Mouse (Mus musculus): ENCODE results near the gene Smtn.

Gene Smtn

DNA sequence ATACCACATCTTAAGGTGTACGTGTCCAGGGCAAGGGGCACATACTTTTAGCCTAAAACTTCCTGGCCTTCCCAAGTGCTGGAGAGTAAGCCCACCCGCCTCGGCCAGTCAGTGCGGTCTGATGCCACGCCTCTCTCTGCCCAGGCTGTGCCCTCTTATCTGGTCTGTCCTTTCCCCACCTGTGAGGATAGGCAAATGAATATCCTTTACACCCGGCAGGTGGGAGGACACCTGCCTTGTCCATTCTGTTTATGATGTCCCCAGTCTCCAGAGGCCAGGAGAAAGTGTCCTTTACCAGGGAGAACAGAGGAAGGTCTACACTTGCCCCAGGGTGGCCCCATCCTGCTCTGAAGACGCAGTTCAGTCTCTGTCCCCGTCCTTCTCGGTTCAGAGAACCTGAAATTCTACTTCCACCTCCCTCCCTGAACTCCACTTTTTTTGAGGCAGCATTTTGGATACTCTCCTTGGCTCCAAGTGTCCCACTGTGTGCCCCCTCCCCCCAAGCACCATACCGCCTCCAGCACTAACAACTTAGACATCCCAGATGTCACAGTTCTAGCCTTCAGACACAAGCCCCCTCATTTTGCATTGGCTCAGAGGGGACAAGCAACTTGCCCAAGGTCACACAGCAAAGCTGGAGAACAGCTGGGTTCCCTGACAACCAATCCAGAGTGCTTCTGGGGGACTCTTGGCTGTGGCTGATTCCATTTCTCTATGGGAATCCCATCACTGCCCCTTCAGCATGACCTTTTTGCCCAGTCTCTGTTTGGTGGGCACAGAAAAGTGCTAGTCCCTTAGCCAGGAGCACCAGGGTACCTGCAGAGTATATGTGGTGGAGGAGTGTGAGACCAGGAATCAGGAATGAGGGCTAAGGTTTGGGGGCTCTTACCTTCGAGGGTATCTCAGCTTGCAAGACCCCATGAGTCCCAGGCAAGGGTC is 36.4 kb downstream of the Smtn start:
- DNase-seq: no peak

DNA sequence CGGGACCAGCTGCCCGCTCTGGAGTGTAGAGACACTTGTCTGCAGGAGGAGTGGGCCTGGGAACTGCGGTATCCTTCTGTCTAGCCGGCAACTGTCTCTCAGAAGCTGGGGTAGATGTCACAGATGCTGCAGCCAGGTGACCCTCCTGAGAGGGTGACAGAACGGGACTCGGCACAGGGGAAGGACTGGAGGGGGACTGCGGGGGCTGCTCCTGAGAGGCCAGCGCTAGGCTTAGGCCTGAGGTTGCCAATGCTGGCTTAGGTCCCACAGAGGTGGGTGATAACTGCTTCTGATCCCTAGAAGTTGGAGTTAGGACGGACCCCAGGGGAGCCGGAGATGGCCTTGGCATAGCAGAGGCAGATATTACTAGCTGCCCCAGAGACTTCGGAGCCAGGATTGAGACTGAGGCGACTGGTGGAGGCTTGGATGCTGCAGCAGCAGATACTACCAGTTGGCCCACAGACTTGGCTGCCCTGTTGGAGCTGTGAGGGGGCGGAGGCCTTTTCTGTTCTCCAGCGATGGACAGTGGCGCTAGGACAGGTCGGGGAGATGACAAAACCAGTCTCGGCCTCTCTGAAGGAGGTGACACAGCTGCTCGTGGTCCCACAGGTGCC is 37.8 kb downstream of the Smtn start:
- no peak for DNase-seq

DNA sequence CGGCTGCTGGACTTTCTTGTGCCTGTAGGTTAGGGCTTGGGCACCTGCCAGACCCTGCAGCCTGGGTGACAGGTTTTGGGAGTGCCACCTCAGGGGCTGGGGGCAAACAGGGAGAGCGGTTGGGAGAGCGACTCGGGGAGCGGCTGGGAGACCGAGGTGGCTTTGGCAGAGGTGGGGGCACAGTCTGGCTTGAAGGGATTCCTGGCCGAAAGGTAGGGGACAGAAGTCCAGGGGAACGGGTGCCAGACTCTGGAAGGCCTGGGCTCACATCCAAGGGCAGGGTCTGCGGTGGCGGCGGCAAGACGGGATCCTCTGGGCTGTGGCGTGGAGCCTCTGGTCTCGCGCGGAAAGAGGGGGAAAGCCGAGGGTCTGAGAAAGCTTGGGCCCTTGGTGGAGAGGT is 38.4 kb downstream of the Smtn start:
- DNase-seq: no peak

DNA sequence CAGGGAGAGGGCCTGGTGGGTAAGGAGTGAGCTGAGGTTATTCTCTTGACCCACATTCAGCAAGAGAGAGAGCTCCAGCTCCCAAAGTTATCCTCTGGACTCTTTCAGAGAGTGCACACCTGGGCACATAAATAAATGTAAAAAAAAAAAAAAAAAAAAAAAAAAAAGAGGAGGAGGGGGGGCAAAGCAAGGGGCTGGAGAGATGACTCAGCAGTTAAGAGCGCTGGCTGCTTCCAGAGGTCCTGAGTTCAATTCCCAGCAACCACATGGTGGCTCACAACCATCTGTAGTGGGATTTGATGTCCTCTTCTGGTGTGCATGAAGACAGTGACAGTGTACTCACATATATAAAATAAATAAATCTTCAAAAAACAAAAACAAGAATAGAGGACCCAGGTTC is 43.1 kb downstream of the Smtn start:
- no peak for DNase-seq

DNA sequence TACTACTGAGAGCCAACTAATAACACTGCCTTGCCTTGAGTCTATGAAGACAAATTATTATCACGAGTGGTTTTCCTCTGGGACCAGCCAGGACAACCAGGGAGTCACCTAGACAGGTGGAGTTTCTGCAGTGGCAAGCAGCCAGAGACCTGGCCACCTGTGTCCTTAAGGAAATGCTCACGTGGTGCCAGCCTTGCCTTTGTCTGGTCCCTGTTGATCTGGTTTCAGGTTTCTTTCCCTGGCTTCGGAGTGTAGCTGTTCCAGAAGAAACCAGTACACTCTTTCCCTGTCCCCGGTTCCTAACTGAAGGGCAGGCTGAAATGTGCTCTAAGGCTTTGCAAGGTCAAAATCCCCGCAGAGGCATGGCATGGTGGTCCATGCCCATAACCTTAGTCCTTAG is 43.7 kb downstream of the Smtn start:
- DNase-seq: no peak

DNA sequence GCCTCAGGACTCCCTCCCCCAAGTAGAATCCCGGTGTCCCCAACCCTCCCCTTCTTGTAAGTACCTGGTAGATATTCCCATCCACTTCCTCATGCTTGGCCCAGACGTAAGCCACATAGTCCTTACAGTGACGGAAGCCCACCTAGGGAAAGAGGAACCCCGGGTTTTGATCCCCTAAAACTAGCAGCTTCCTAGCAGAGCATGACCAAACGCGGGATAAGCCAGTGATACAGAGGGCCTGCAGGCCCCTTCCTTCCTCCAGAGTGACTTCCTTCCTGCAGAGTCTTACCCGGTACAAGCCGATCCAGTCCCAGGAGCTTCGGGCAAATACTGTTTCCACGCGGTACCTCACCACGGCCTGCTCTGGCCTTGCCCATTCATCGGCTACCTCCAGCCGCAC is 44.9 kb downstream of the Smtn start:
- no peak for DNase-seq

DNA sequence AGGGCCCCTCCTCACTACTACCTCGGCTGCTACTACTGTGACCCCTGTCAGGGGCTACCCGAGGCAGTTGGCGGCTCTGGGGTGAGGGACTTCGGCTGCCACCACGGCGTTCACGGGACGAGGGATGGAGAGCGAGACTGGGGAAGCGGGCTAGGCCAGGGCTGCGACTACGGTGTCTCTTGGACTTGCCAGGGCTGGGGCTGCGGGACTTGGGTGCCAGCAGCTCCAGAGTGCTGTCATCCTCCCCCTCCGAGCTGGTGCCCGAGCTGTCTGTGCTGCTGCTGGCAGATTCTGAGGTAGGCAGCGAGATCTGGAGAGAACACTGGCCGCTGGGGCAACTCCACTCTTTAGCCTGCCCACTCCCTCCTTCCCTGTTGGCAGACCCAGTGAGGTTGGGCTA is 45.6 kb downstream of the Smtn start:
- DNase-seq: no peak

DNA sequence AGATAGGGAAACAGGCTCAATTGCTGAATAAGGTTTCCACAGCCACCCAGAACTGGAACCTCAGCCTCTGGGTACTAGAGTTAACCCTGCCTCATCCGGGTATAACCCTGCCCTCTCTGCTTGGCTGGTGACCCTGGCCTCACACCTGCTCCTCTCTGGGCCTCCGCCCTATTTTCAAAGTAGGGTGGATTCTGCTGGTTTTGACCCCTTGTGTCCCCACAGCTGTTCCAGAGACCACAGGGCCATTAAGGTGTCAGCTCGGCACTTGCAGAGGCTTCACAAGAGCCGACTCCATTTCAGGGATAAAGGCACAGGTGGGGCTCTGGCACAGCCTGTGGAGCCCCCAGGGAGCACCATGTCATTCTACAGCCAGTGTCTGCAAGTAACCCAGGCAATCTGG is 47.7 kb downstream of the Smtn start:
- DNase-seq: no peak

DNA sequence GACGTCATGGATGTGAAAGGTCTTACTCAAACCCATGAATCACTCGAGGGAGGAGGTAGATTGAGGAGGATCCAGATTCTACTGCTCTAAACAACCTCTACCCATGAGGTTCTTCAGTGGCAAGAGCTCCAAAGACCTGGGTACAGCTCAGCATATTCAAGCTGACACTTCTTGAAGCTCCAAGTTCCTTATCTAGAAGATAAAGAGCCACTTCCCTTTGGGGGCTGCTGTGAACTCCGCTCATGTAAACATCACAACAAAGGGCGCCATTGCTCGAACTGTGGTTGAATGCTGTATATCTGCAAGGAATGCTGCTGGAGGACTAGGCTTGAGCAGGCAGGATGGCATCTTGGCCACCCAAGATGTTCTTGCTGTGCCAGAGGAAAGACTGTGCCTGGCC is 51.4 kb downstream of the Smtn start:
- DNase-seq: no peak

DNA sequence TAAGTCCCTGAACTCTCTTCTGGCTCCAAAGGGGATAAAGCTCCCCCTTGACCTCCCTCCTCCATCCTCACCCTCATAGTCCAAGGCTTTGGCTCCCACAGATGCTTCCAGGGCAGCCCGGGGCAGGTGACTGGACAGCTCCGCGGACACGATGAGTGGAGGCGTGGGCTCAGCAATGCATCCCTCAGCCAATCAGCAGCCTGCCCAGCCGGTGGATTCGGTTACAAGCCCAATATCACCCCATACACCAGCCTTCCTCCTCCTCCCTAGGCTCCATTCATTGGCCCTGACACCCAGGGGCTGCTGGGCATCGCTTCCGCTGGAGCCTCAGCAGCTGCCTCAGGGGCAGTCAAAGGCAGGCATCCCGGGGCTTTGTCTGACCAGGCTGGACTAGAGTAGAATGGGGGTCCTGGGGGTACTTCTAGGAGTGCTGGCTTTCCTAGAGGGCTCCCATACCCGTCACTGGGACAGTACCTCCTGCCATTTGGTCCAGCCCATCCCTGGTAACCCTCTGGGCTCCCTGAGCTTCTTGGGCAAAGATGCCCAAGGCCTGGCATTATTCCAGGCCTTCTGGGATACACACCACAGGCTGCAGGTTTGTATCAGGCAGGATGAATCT is 52.4 kb downstream of the Smtn start, which contains the start of gene Pla2g3:
Gene Pla2g3, plus strand, starts transcription at position 333 of the 619 bp plus-strand sequence.
- DNase-seq: no peak

DNA sequence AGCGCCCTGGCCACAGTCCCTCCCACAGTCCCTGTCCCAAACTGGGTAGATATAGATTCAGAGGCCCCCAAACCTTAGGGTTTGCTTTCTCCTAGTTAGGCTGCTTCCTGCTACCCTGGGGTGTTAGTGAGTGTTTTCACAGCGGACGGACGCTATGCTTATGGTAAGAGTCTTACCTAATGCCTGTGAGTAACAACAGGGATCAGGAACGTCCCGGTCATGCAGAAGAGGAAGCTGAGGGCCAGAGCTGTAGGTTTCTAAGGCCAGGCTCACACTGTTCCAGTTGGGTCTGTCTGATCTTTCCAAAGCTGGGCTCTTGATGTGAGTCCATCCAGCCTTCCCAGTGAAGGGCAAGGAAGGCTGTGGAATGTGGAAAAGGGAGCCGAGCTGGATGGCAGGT is 54.1 kb downstream of the Smtn start:
- no peak for DNase-seq

DNA sequence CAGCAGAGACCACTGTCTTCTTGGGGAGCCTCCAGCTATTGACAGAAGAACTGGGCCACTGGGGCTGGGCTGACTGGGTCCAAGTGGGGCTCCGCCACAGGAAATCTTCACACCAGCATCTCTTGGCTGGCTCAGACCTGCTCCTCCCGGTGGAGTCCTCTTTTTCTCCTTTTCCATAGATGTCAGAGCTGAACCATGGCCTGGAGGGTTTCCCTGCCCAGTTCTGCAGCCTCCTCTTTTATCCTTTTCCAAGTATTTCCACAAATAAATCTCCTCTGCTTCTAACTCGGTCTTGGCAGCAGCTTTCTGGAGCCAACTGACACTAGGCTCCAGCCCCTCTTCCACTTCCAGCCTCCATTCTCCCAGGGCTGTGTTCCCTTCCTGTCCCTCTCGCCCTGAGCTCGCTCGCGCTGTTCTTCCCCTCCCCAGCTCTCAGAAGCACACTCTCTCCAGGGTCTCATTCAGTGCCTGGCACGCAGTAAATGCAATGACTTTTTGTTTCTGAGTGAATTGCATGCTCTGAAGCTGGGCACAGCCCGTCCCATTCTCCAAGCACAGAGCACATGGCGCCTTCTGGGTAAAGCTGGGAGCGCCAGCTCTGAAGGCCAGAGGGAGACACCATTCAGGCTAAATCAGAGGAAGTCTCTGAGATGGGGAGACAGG is 56.3 kb downstream of the Smtn start:
- DNase-seq: no peak

DNA sequence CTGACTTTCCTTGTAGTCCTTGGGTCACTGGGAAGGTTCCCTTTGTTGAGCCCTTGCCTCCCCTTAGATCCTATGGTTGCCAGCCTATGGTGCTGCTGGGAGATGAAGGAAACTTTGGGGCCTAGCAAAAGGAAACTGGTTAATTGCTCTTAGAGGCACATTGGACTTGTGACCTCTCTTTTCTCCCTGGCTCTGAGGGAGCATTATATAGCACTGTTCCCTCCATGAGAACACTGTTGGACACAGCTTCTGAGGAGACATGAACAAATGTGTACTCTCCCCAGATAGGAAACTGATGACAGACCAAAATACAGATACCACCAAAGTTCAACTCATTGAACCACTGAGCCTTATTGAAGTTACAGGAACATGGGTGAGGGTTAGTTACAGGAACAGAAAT is 64.9 kb downstream of the Smtn start:
- DNase-seq: no peak

DNA sequence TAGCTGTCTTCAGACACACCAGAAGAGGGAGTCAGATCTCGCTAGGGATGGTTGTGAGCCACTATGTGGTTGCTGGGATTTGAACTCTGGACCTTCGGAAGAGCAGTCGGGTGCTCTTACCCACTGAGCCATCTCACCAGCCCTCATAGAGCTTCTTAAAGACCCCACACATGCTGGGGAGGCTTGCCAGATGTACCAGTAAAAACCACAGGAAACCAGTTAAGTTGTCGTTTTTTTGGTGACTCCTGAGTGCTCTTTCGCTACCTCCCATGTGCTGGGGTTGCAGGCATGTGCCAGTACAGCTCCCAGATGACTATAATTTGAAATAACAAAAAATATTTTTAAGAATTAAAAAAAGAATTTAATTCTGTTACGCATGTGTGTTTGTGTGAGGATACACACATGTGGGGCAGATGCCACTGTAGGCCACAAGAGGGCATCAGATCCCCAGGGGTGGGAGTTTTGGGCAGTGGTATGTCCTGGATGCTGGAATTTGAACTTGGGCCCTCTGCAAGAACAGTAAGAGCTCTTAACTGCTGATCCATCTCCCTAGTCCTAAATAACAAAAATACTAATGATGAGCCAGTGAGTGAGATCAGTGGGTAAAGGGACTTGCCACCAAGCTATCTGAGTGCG is 65.8 kb downstream of the Smtn start:
- DNase-seq: no peak

DNA sequence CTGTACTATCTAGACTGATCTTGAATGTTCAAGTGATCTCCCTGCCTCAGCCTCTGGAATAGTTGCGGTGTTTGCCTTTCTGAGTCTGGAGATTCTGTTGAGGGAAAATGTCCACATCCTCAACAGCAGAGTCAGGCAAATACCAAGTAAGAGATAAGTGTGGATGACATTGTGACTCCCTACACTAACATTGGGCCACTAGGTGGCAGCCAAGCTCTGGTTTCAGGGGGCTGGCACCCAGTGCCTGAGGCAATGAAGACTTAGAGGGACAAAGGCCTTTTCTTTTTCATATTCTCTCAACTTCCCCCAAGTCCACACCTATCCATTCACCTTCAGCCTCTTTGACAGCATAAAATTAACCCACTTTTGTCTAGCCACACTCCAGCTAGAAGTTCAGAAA is 67.9 kb downstream of the Smtn start:
- peak; percentile 47 to 83 for DNase-seq

DNA sequence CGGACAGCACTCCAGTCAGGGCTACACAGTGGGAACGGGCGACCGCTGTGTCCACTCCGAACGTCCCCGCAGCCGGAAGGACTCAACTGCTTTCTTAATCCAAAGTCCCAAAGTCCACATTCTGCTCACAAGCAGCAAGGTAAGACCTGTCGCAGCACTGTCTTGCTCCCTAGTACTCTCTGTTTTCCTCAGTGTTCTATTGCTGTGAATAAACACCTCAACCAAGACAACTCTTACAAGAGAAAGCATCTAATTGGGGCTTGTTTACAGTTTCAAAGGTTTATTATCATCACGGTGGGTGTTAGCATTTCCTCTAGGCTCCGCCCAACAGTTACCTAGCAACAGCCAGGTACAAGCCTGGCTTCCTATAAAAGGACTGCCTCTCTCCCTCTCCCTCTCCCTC is 69.0 kb downstream of the Smtn start:
- no peak for DNase-seq

Data from spleen, adult 18-20 months (tissue).